Mouse (Mus musculus) common myeloid progenitor, adult 5-6 weeks (primary cell): ENCODE data around the gene Itk. TPM values are rescaled to one million over a fixed set of nuclear protein-coding genes. Genes with fewer than 3 reads are reported as not detected.

Experiments
- ATAC-seq: replicated peaks from 2 replicates; pipeline ENCODE4 v1.8.0; 2016; ENCODE audit warnings: low read depth, mild to moderate bottlenecking, moderate TSS enrichment, inconsistent platforms; ENCODE audit not compliant: poor library complexity, severe bottlenecking
- total RNA-seq: library from RNA; stranded (forward); fragments of 200-1000, 187-1606 nt; gene quantifications from 2 replicates; pipeline ENCODE4 v1.2.3, GENCODE M21; 2017

Itk gene
- total RNA-seq, 1 experiment from 2014 or later, result 0.87 TPM

GRCm38 (mm10) chr11:46309808-46310555 is 79.3 kb downstream of the Itk start:
- peak; percentile 53 for ATAC-seq

- no peak for ATAC-seq
These were observed 80.1 kb downstream of the Itk start for GRCm38 (mm10) chr11:46309111-46309741.

- ATAC-seq, result no peak
These were observed 80.9 kb downstream of the Itk start for GRCm38 (mm10) chr11:46308271-46308974.

- no peak for ATAC-seq
These were observed 81.5 kb downstream of the Itk start for GRCm38 (mm10) chr11:46307768-46308167.

- no peak for ATAC-seq
These were observed 82.5 kb downstream of the Itk start for GRCm38 (mm10) chr11:46306776-46307175.

GRCm38 (mm10) chr11:46305881-46306520 is 83.3 kb downstream of the Itk start:
- no peak for ATAC-seq

- peak; percentile 26; the same call in 1 of the 2 replicates for ATAC-seq
These were observed 84.2 kb downstream of the Itk start for GRCm38 (mm10) chr11:46304864-46305710.

- no peak for ATAC-seq
These were observed 85.2 kb downstream of the Itk start for GRCm38 (mm10) chr11:46304093-46304492.

GRCm38 (mm10) chr11:46302471-46302870 is 86.8 kb downstream of the Itk start:
- no peak for ATAC-seq

GRCm38 (mm10) chr11:46301579-46302248 is 87.6 kb downstream of the Itk start:
- no peak for ATAC-seq

GRCm38 (mm10) chr11:46299901-46300300 is 89.4 kb downstream of the Itk start:
- no peak for ATAC-seq

- ATAC-seq, result peak; percentile 71
These were observed 90.2 kb downstream of the Itk start for GRCm38 (mm10) chr11:46298889-46299785.

- ATAC-seq, result no peak
These were observed 94.9 kb downstream of the Itk start for GRCm38 (mm10) chr11:46294390-46294789.

- ATAC-seq, result no peak
These were observed 95.8 kb downstream of the Itk start for GRCm38 (mm10) chr11:46293491-46293890.

GRCm38 (mm10) chr11:46290988-46291405 is 98.3 kb downstream of the Itk start:
- ATAC-seq, result no peak

- no peak for ATAC-seq
These were observed 99.8 kb downstream of the Itk start for GRCm38 (mm10) chr11:46289561-46289960.

- ATAC-seq, result no peak
These were observed 100.3 kb downstream of the Itk start for GRCm38 (mm10) chr11:46289022-46289421.

- ATAC-seq, result no peak
These were observed 101.2 kb downstream of the Itk start for GRCm38 (mm10) chr11:46288091-46288490.
